Mouse (Mus musculus): ENCODE measurements around the gene Hoxd12. TPM values are rescaled to one million over a fixed set of nuclear protein-coding genes. Genes with fewer than 3 reads are reported as not detected.

The Hoxd12 gene
- not detected for total RNA-seq (2021)
- long read RNA-seq, experiment 1 = 0 reads
- long read RNA-seq, experiment 2 = 0 reads

GRCm38 (mm10) chr2:74674881-74675665 is at the start of gene Hoxd12:
Hoxd12 (plus strand) TSS chr2:74675013.
- DNase-seq = no peak

GRCm38 (mm10) chr2:74635412-74635811 is 39.4 kb upstream of the Hoxd12 start:
- no peak for DNase-seq

GRCm38 (mm10) chr2:74642431-74642830 is 32.4 kb upstream of the Hoxd12 start:
- DNase-seq = no peak

GRCm38 (mm10) chr2:74645631-74646030 is 29.2 kb upstream of the Hoxd12 start:
- DNase-seq = no peak

GRCm38 (mm10) chr2:74647082-74647864 is 27.5 kb upstream of the Hoxd12 start:
- DNase-seq = no peak

- no peak for DNase-seq
Measured at GRCm38 (mm10) chr2:74652996-74653340, 21.8 kb upstream of the Hoxd12 start.

- DNase-seq = no peak
Measured at GRCm38 (mm10) chr2:74653781-74654535, 20.9 kb upstream of the Hoxd12 start.

GRCm38 (mm10) chr2:74654743-74655419 is 19.9 kb upstream of the Hoxd12 start:
- no peak for DNase-seq

GRCm38 (mm10) chr2:74655420-74655781 is 19.4 kb upstream of the Hoxd12 start:
- no peak for DNase-seq

- DNase-seq = no peak
Measured at GRCm38 (mm10) chr2:74655821-74656631, 18.8 kb upstream of the Hoxd12 start.

GRCm38 (mm10) chr2:74656632-74657021 is 18.2 kb upstream of the Hoxd12 start:
- no peak for DNase-seq

- DNase-seq = peak in 1 of 2 experiments; percentile 43
Measured at GRCm38 (mm10) chr2:74657251-74658023, 17.4 kb upstream of the Hoxd12 start.

GRCm38 (mm10) chr2:74658024-74658666 is 16.7 kb upstream of the Hoxd12 start:
- DNase-seq = peak in 1 of 2 experiments; percentile 36

- DNase-seq = no peak
Measured at GRCm38 (mm10) chr2:74658667-74659371, 16.0 kb upstream of the Hoxd12 start.

GRCm38 (mm10) chr2:74659507-74660005 is 15.3 kb upstream of the Hoxd12 start, which contains the start of gene Evx2:
Evx2 (minus strand) TSS chr2:74659557.
- no peak for DNase-seq

- no peak for DNase-seq
Measured at GRCm38 (mm10) chr2:74660421-74661375, 14.1 kb upstream of the Hoxd12 start.

GRCm38 (mm10) chr2:74661685-74662084 is 13.1 kb upstream of the Hoxd12 start:
- peak in 1 of 2 experiments; percentile 61 for DNase-seq

All from heart, adult 18-20 months (tissue).